Mouse (Mus musculus): Measurements from ENCODE around the gene Dnajb1. TPM values are rescaled to one million over a fixed set of nuclear protein-coding genes. Genes with fewer than 3 reads are reported as not detected.
"Not testable (repeated sequence)": the region's sequence is repeated elsewhere in the genome, so short reads cannot be mapped to it uniquely, and the experiment has no call there.

The Dnajb1 gene
- polyA plus RNA-seq, 1 experiment from 2014 or later: 54.3 TPM

GRCm38 (mm10) chr8:83582226-83582625 is 25.8 kb upstream of the Dnajb1 start:
- Histone ChIP-seq H3K4me2 (no peak overlapping the region), H3K4me3 (no peak overlapping the region), H3K27ac (replicated peaks) (no peak overlapping the region), H3K27me3 (no peaks in the 10 kb centered on the region), H3K4me1 (replicated peaks) (peaks cover 81% of the 10 kb centered on the region), H3K36me3 (peaks cover 15% of the 10 kb centered on the region), H3K9me3 (no peaks in the 10 kb centered on the region), H3K9ac (no peak overlapping the region)
- 83% methylated on average over 8 of the region's 8 CpGs for WGBS
- no peak for ATAC-seq (ENCODE audit: low read depth)

DNA sequence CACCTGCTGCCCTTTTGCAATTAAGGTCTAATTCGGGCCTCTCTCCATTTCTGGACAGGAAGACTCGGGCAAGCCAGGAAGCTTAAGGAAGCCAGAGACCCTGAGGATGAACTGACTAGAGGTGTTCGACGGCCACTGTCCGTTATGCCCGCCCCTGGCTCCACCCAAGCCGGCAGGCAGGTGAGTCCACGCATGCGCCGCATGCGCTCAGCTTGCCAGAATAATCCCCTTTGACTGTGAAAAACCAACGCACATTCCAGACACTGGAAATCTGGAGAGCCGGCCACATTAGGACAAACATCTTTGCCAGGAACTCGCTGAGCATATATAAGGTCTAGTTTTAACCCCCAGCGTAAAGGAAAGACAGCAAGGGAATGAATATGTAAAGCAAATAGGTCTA is 24.8 kb upstream of the Dnajb1 start:
- Histone ChIP-seq H3K4me3 (no peak overlapping the region), H3K27ac (replicated peaks) (no peak overlapping the region), H3K9ac (no peak overlapping the region), H3K9me3 (no peaks in the 10 kb centered on the region), H3K27me3 (no peaks in the 10 kb centered on the region), H3K36me3 (peaks cover 18% of the 10 kb centered on the region), H3K4me1 (replicated peaks) (peaks cover 83% of the 10 kb centered on the region), H3K4me2 (no peak overlapping the region)
- ATAC-seq (ENCODE audit: low read depth): no peak
- WGBS: 91% methylated on average over 15 of the region's 15 CpGs

DNA sequence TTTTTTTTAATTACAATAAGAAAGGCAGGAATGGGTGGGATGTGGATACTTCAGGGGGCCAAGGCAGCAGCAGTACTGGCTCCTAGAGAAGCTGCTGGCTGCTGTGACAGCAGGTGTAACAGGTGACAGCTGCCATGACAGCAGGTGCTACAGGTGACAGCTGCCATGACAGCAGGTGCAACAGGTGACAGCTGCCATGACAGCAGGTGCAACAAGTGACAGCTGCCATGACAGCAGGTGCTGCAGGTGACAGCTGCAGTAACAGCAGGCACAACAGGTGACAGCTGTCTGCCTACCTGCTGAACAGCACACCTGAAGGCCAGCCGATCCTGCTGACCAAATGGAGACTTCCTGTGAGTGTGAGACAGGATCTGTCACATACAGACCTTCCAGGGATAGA is 23.2 kb upstream of the Dnajb1 start:
- WGBS: 87% methylated on average over 1 of the region's 1 CpGs
- no peak for ATAC-seq (ENCODE audit: low read depth)
- Histone ChIP-seq H3K36me3 (peaks cover 21% of the 10 kb centered on the region), H3K27me3 (no peaks in the 10 kb centered on the region), H3K4me2 (no peak overlapping the region), H3K9ac (no peak overlapping the region), H3K4me1 (replicated peaks) (peaks cover 82% of the 10 kb centered on the region), H3K27ac (replicated peaks) (no peak overlapping the region), H3K4me3 (no peak overlapping the region), H3K9me3 (no peaks in the 10 kb centered on the region)

GRCm38 (mm10) chr8:83585333-83585732 is 22.7 kb upstream of the Dnajb1 start:
- no peak overlapping the region for H3K4me2 ChIP-seq
- H3K4me1 ChIP-seq (replicated peaks): peaks cover 82% of the 10 kb centered on the region
- no peaks in the 10 kb centered on the region for H3K27me3 ChIP-seq
- H3K9me3 ChIP-seq: no peaks in the 10 kb centered on the region
- no peak overlapping the region for H3K4me3 ChIP-seq
- H3K9ac ChIP-seq: no peak overlapping the region
- H3K36me3 ChIP-seq: peaks cover 25% of the 10 kb centered on the region
- no peak for ATAC-seq (ENCODE audit: low read depth)
- 77% methylated on average over 3 of the region's 3 CpGs for WGBS
- no peak overlapping the region for H3K27ac ChIP-seq (replicated peaks)

- H3K4me2 ChIP-seq: no peak overlapping the region
- H3K4me1 ChIP-seq (replicated peaks): peaks cover 82% of the 10 kb centered on the region
- no peak overlapping the region for H3K9ac ChIP-seq
- no peak overlapping the region for H3K27ac ChIP-seq (replicated peaks)
- no peak for ATAC-seq (ENCODE audit: low read depth)
- no peaks in the 10 kb centered on the region for H3K27me3 ChIP-seq
- H3K4me3 ChIP-seq: no peak overlapping the region
- peaks cover 34% of the 10 kb centered on the region for H3K36me3 ChIP-seq
- WGBS: 88% methylated on average over 6 of the region's 6 CpGs
- no peaks in the 10 kb centered on the region for H3K9me3 ChIP-seq
Observed at GRCm38 (mm10) chr8:83587644-83588043, 20.3 kb upstream of the Dnajb1 start.

GRCm38 (mm10) chr8:83588886-83589285 is 19.1 kb upstream of the Dnajb1 start:
- no peak for ATAC-seq (ENCODE audit: low read depth)
- Histone ChIP-seq H3K27ac (replicated peaks) (no peak overlapping the region), H3K27me3 (no peaks in the 10 kb centered on the region), H3K4me2 (no peak overlapping the region), H3K4me1 (replicated peaks) (peaks cover 79% of the 10 kb centered on the region), H3K4me3 (no peak overlapping the region), H3K9ac (no peak overlapping the region), H3K36me3 (peaks cover 34% of the 10 kb centered on the region), H3K9me3 (no peaks in the 10 kb centered on the region)
- WGBS: 91% methylated on average over 5 of the region's 5 CpGs

DNA sequence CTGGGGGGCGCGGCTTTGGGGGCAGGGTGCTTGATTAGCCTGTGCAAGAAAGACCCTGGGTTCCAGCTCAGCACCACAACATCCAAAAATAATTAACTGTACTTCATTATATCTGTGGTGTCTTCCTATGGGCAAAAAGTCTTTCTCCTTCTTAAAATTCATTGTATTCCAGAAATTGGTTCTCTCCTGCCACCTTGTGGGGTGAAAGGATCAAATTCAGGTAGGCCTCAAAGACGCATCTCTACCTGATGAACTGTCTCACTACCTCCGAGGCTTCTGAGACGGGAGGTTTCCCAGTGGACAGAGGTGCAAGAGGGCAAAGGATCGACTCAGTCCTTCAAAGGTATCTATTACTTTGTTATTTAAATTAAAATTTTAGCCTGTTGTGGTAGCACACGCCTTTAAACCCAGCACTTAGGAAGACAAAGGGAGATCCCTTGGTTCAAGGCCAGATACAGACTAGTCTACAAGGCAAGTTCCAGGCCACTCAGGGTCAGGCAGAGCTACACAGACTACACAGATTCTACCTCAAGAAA is 17.4 kb upstream of the Dnajb1 start:
- Histone ChIP-seq H3K4me3 (0 out of 2 replicates have a peak overlapping the region, but pooled peaks have one; percentile 86), H3K4me1 (replicated peaks) (peaks cover 72% of the 10 kb centered on the region), H3K4me2 (peak overlapping the region; percentile 85), H3K27ac (replicated peaks) (no peak overlapping the region), H3K36me3 (peaks cover 30% of the 10 kb centered on the region), H3K9ac (0 out of 2 replicates have a peak overlapping the region, but pooled peaks have one; percentile 6), H3K27me3 (no peaks in the 10 kb centered on the region), H3K9me3 (no peaks in the 10 kb centered on the region)
- WGBS: 87% methylated on average over 7 of the region's 7 CpGs
- no peak for ATAC-seq (ENCODE audit: low read depth)

DNA sequence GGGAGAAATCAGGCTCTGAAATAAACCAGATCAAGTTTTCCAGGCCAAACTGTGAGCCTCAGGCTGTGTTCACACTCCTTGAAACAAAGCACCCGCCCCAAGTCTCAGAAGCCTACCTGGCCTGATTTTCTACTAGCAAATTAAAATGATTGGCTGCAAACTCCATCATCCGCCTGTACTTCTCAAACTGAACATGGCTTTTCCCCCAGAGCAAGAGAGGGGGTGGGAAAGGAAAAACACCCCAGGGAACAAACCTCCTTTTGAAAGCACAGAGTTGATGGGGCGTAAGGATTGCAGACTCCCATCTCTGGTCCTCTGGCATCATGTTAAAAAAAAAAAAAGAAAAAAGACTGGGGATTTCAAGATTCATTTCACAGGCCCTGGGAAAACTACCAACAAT is 15.3 kb upstream of the Dnajb1 start:
- no peak for ATAC-seq (ENCODE audit: low read depth)
- 60% methylated on average over 3 of the region's 3 CpGs for WGBS
- H3K4me2 ChIP-seq: peak overlapping the region; percentile 85
- no peaks in the 10 kb centered on the region for H3K27me3 ChIP-seq
- H3K9me3 ChIP-seq: no peaks in the 10 kb centered on the region
- H3K27ac ChIP-seq (replicated peaks): 0 out of 2 replicates have a peak overlapping the region, but pooled peaks have one; percentile 23
- H3K4me3 ChIP-seq: peak overlapping the region; percentile 86
- H3K9ac ChIP-seq: peak overlapping the region; percentile 96
- H3K4me1 ChIP-seq (replicated peaks): peaks cover 63% of the 10 kb centered on the region
- H3K36me3 ChIP-seq: peaks cover 19% of the 10 kb centered on the region; the same call in 1 of the 2 replicates

GRCm38 (mm10) chr8:83593325-83594166 is 14.4 kb upstream of the Dnajb1 start:
- H3K27me3 ChIP-seq: no peaks in the 10 kb centered on the region
- H3K36me3 ChIP-seq: peaks cover 17% of the 10 kb centered on the region; the same call in 1 of the 2 replicates
- ATAC-seq (ENCODE audit: low read depth): no peak
- peak overlapping the region; percentile 85 for H3K4me2 ChIP-seq
- peaks cover 55% of the 10 kb centered on the region for H3K4me1 ChIP-seq (replicated peaks)
- WGBS: 4% methylated on average over 22 of the region's 22 CpGs
- H3K9ac ChIP-seq: peak overlapping the region; percentile 96
- no peaks in the 10 kb centered on the region for H3K9me3 ChIP-seq
- H3K27ac ChIP-seq (replicated peaks): peak overlapping the region; percentile 95
- H3K4me3 ChIP-seq: peak overlapping the region; percentile 86

DNA sequence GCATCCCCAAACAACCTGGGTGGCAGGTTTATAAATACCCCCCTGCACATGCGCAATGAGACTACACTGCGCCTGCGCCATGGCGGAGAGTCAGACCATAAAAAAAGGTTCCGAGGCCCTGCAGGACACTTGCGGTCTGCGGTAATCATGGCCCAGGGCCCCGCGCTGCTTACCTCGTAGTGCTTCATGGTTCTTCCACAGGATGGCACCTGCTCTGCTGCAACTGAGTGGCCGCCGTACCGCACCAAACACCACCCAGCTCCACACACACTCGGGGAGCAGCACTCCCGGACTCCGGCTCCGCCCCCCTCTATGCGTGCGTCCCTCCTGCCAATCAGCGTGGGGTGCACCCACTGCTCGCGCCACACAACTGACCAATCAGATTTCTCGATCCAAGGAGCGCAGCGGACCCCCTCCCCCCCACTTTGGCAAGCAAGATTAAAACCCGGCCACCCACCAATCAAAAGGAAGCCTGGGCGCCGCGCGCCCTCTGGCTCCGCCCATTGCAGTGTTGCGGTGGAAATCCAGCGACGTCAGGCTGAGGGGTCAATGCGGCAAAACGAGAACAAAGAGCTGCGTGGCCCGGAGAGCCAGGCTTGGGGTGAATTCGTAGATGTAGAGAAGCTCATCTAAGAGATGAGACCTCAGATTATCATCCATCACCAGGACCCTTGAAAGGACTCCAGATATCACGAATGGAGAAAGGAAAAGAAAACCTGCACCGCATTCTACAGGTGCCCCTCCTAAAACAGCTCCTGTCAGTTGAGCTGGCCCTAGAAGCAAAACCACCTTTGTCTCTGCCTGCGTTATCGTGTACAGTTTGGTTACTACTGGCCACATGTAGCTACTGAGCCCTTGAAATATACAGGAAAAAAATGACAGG is 13.6 kb upstream of the Dnajb1 start:
- no peaks in the 10 kb centered on the region for H3K9me3 ChIP-seq
- peaks cover 47% of the 10 kb centered on the region for H3K4me1 ChIP-seq (replicated peaks)
- H3K4me2 ChIP-seq: peak overlapping the region; percentile 85
- H3K27me3 ChIP-seq: no peaks in the 10 kb centered on the region
- 0 out of 2 replicates have a peak, but pooled peaks cover 13% of the 10 kb centered on the region for H3K36me3 ChIP-seq
- H3K9ac ChIP-seq: peak overlapping the region; percentile 96
- peak overlapping the region; percentile 86 for H3K4me3 ChIP-seq
- peak overlapping the region; percentile 97 for H3K27ac ChIP-seq (replicated peaks)
- peak; percentile 98 for ATAC-seq (ENCODE audit: low read depth)
- WGBS: under 1% methylated on average over 43 of the region's 43 CpGs

GRCm38 (mm10) chr8:83595050-83595345 is 13.0 kb upstream of the Dnajb1 start:
- not testable (repeated sequence) for H3K27me3 ChIP-seq; ATAC-seq (ENCODE audit: low read depth); H3K9me3 ChIP-seq
- Histone ChIP-seq H3K4me2 (peak overlapping the region; percentile 60), H3K9ac (peak overlapping the region; percentile 71), H3K36me3 (0 out of 2 replicates have a peak, but pooled peaks cover 13% of the 10 kb centered on the region), H3K4me1 (replicated peaks) (peaks cover 41% of the 10 kb centered on the region), H3K4me3 (peak overlapping the region; percentile 86), H3K27ac (replicated peaks) (peak overlapping the region; percentile 97)
- WGBS: 51% methylated on average over 3 of the region's 3 CpGs

- H3K36me3 ChIP-seq: 0 out of 2 replicates have a peak, but pooled peaks cover 8% of the 10 kb centered on the region
- H3K9ac ChIP-seq: no peak overlapping the region
- peaks cover 27% of the 10 kb centered on the region for H3K4me1 ChIP-seq (replicated peaks)
- WGBS: 23% methylated on average over 3 of the region's 3 CpGs
- H3K4me3 ChIP-seq: no peak overlapping the region
- H3K27ac ChIP-seq (replicated peaks): no peak overlapping the region
- H3K9me3 ChIP-seq: no peaks in the 10 kb centered on the region
- H3K4me2 ChIP-seq: no peak overlapping the region
- ATAC-seq (ENCODE audit: low read depth): no peak
- H3K27me3 ChIP-seq: no peaks in the 10 kb centered on the region
Observed at GRCm38 (mm10) chr8:83596369-83596768, 11.6 kb upstream of the Dnajb1 start.
